ENCODE assay signal across 28 mouse cellular contexts in the genomic region with DNA sequence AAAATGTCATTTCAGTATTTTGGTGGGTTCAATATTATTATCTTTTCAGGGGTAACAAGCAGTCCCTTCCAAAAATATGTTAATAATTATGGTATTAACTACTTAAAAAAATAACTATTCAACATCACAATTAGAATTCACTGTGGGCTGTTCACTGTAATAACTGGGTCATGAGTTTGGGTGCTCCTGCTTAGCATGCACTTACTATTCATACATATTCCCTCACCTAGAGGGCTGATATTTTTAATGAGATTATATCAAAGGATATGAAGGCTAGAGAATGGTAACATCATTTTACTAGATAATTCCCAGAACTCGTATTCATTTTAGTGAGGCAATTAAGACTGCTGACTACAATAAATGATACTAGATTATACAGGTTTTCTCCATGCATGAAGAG.
DNase-seq lines count a peak whose midpoint lies in the region; ATAC-seq and TF ChIP-seq lines count a peak whose summit lies in the region.
"Had no signal": no experiment of that assay in that cellular context is flagged by ENCODE, and none has a peak within 500 bp of the region (broad histone marks: within the 10 kb centered on the region; RNA-seq: fewer than 3 reads in every experiment).

No protein-coding gene starts in this region.

- H3K36me3 ChIP-seq in midbrain, embryonic 12.5 days = no peaks in the 10 kb centered on the region
- no peaks in the 10 kb centered on the region for H3K36me3 ChIP-seq in midbrain, embryonic 11.5 days (ENCODE audit: control insufficient read depth, insufficient read depth, low read length)
- no peaks in the 10 kb centered on the region for H3K36me3 ChIP-seq in midbrain, embryonic 15.5 days (replicated peaks)
- H3K36me3 ChIP-seq in midbrain, embryonic 13.5 days = no peaks in the 10 kb centered on the region
- H3K36me3 ChIP-seq in midbrain, postnatal 0 days (ENCODE audit: insufficient read depth, low read length) = no peaks in the 10 kb centered on the region
- H3K36me3 ChIP-seq in forebrain, embryonic 10.5 days (replicated peaks) = no peaks in the 10 kb centered on the region
- H3K36me3 ChIP-seq: embryonic facial prominence, embryonic 13.5 days; embryonic facial prominence, embryonic 15.5 days; forebrain, embryonic 15.5 days; G1E had no signal

- H3K4me1 ChIP-seq in midbrain, embryonic 12.5 days = no peaks in the 10 kb centered on the region
- H3K4me1 ChIP-seq in midbrain, embryonic 11.5 days (ENCODE audit: control insufficient read depth, insufficient read depth, low read length) = no peaks in the 10 kb centered on the region
- H3K4me1 ChIP-seq in midbrain, embryonic 15.5 days = no peaks in the 10 kb centered on the region
- no peaks in the 10 kb centered on the region for H3K4me1 ChIP-seq in midbrain, embryonic 13.5 days (replicated peaks)
- H3K4me1 ChIP-seq in midbrain, postnatal 0 days (ENCODE audit: insufficient read depth, low read length) = no peaks in the 10 kb centered on the region
- H3K4me1 ChIP-seq in forebrain, embryonic 10.5 days = no peaks in the 10 kb centered on the region
- H3K4me1 ChIP-seq: embryonic facial prominence, embryonic 13.5 days; embryonic facial prominence, embryonic 15.5 days; forebrain, embryonic 13.5 days; forebrain, embryonic 15.5 days had no signal

- no peak for TF ChIP-seq CTCF in midbrain, postnatal 0 days (IDR thresholded peaks at IDR 0.05)

- H3K27me3 ChIP-seq in midbrain, embryonic 12.5 days = no peaks in the 10 kb centered on the region
- no peaks in the 10 kb centered on the region for H3K27me3 ChIP-seq in midbrain, embryonic 11.5 days (ENCODE audit: control insufficient read depth, insufficient read depth, low read length)
- no peaks in the 10 kb centered on the region for H3K27me3 ChIP-seq in midbrain, embryonic 15.5 days (replicated peaks)
- no peaks in the 10 kb centered on the region for H3K27me3 ChIP-seq in midbrain, embryonic 13.5 days
- H3K27me3 ChIP-seq in midbrain, postnatal 0 days (ENCODE audit: insufficient read depth, low read length) = no peaks in the 10 kb centered on the region
- no peaks in the 10 kb centered on the region for H3K27me3 ChIP-seq in forebrain, embryonic 10.5 days (ENCODE audit: poor library complexity, severe bottlenecking)
- H3K27me3 ChIP-seq: CH12.LX; embryonic facial prominence, embryonic 13.5 days; embryonic facial prominence, embryonic 15.5 days; forebrain, embryonic 13.5 days; forebrain, embryonic 15.5 days; Patski had no signal

- no peak overlapping the region for H3K4me3 ChIP-seq in midbrain, embryonic 12.5 days
- no peak overlapping the region for H3K4me3 ChIP-seq in midbrain, embryonic 11.5 days (ENCODE audit: low read depth, low read length)
- H3K4me3 ChIP-seq in midbrain, embryonic 15.5 days = no peak overlapping the region
- H3K4me3 ChIP-seq in midbrain, embryonic 13.5 days (replicated peaks) = no peak overlapping the region
- no peak overlapping the region for H3K4me3 ChIP-seq in midbrain, postnatal 0 days (ENCODE audit: low read depth, low read length)
- no peak overlapping the region for H3K4me3 ChIP-seq in forebrain, embryonic 10.5 days
- H3K4me3 ChIP-seq: embryonic facial prominence, embryonic 13.5 days; embryonic facial prominence, embryonic 15.5 days; erythroblast, embryonic 14.5 days; forebrain, embryonic 13.5 days; forebrain, embryonic 15.5 days had no signal

- H3K9ac ChIP-seq in midbrain, embryonic 12.5 days (replicated peaks) = no peak overlapping the region
- no peak overlapping the region for H3K9ac ChIP-seq in midbrain, embryonic 11.5 days (ENCODE audit: low read length)
- H3K9ac ChIP-seq in midbrain, embryonic 15.5 days = no peak overlapping the region
- H3K9ac ChIP-seq in midbrain, embryonic 13.5 days (replicated peaks) = no peak overlapping the region
- H3K9ac ChIP-seq in midbrain, postnatal 0 days (replicated peaks; ENCODE audit: low read length, poor library complexity, severe bottlenecking) = no peak overlapping the region
- H3K9ac ChIP-seq: embryonic facial prominence, embryonic 13.5 days; embryonic facial prominence, embryonic 15.5 days; forebrain, embryonic 13.5 days; forebrain, embryonic 15.5 days; forebrain, postnatal 0 days had no signal

- no peak for DNase-seq in midbrain, embryonic 11.5 days (ENCODE audit: low spot score, missing footprints)
- no peak for DNase-seq in midbrain, postnatal 0 days (ENCODE audit: low spot score)
- DNase-seq in forebrain, embryonic 10.5 days (ENCODE audit: extremely low spot score, low spot score) = no peak
- DNase-seq: adrenal gland, adult 8-10 months; adrenal gland, postnatal 14 days; adrenal gland, postnatal 36 days; B cell, adult 2 months; cerebellum, adult 11 months; cerebellum, adult 18-20 months; cerebellum, adult 8-10 months; cerebellum, adult 9-11 months; cerebellum, postnatal 14 days; cerebellum, postnatal 36 days; embryo, embryonic 11 days; forebrain, postnatal 0 days had no signal

- no peaks in the 10 kb centered on the region for H3K9me3 ChIP-seq in midbrain, embryonic 12.5 days
- no peaks in the 10 kb centered on the region for H3K9me3 ChIP-seq in midbrain, embryonic 11.5 days (ENCODE audit: control insufficient read depth, low read length)
- no peaks in the 10 kb centered on the region for H3K9me3 ChIP-seq in midbrain, embryonic 15.5 days
- no peaks in the 10 kb centered on the region for H3K9me3 ChIP-seq in midbrain, embryonic 13.5 days
- no peaks in the 10 kb centered on the region for H3K9me3 ChIP-seq in midbrain, postnatal 0 days (ENCODE audit: low read length)
- H3K9me3 ChIP-seq in forebrain, embryonic 10.5 days = no peaks in the 10 kb centered on the region
- H3K9me3 ChIP-seq: embryonic facial prominence, embryonic 13.5 days; embryonic facial prominence, embryonic 15.5 days; forebrain, embryonic 13.5 days; forebrain, embryonic 15.5 days; G1E had no signal

- WGBS in midbrain, embryonic 12.5 days = 82% methylated on average over 1 of the region's 1 CpGs
- 83% methylated on average over 1 of the region's 1 CpGs for WGBS in midbrain, embryonic 11.5 days
- WGBS in midbrain, embryonic 15.5 days = 58% methylated on average over 1 of the region's 1 CpGs
- WGBS in midbrain, embryonic 13.5 days = 74% methylated on average over 1 of the region's 1 CpGs
- 63% methylated on average over 1 of the region's 1 CpGs for WGBS in midbrain, postnatal 0 days
- 94% methylated on average over 1 of the region's 1 CpGs for WGBS in forebrain, embryonic 10.5 days

- H3K4me2 ChIP-seq in midbrain, embryonic 12.5 days (replicated peaks) = no peak overlapping the region
- no peak overlapping the region for H3K4me2 ChIP-seq in midbrain, embryonic 11.5 days
- H3K4me2 ChIP-seq in midbrain, embryonic 15.5 days = no peak overlapping the region
- no peak overlapping the region for H3K4me2 ChIP-seq in midbrain, embryonic 13.5 days (replicated peaks)
- no peak overlapping the region for H3K4me2 ChIP-seq in midbrain, postnatal 0 days (ENCODE audit: low read depth, low read length, poor library complexity, severe bottlenecking)
- H3K4me2 ChIP-seq: embryonic facial prominence, embryonic 13.5 days; embryonic facial prominence, embryonic 15.5 days; forebrain, embryonic 13.5 days; forebrain, embryonic 15.5 days had no signal

- H3K27ac ChIP-seq in midbrain, embryonic 12.5 days (replicated peaks) = no peak overlapping the region
- H3K27ac ChIP-seq in midbrain, embryonic 11.5 days (ENCODE audit: low read depth, low read length) = no peak overlapping the region
- H3K27ac ChIP-seq in midbrain, embryonic 15.5 days = no peak overlapping the region
- no peak overlapping the region for H3K27ac ChIP-seq in midbrain, embryonic 13.5 days
- H3K27ac ChIP-seq in midbrain, postnatal 0 days (ENCODE audit: low read depth, low read length) = no peak overlapping the region
- H3K27ac ChIP-seq in forebrain, embryonic 10.5 days = no peak overlapping the region
- H3K27ac ChIP-seq: embryonic facial prominence, embryonic 13.5 days; embryonic facial prominence, embryonic 15.5 days; forebrain, embryonic 13.5 days; forebrain, embryonic 15.5 days had no signal

- ATAC-seq in midbrain, embryonic 12.5 days (ENCODE audit: low FRiP score, low read depth) = 0 out of 2 replicates have a peak, but pooled peaks have one; percentile 11
- no peak for ATAC-seq in midbrain, embryonic 11.5 days (ENCODE audit: low FRiP score)
- peak; percentile 69 for ATAC-seq in midbrain, embryonic 15.5 days (replicated peaks)
- no peak for ATAC-seq in midbrain, embryonic 13.5 days
- peak; percentile 58; the same call in 1 of the 2 replicates for ATAC-seq in midbrain, postnatal 0 days (ENCODE audit: low FRiP score)
- ATAC-seq: activated CD4-positive, CD25-positive, alpha-beta regulatory T cell, adult 4 months; CD4-positive, CD25-positive, alpha-beta regulatory T cell, adult 4 months; forebrain, embryonic 13.5 days; forebrain, embryonic 15.5 days; forebrain, postnatal 0 days; Patski had no signal

Comparison
In these comparisons a context has a peak if more than half of its experiments do, and no peak if none do; other contexts are left out.
1. ATAC-seq: peak in midbrain, embryonic 12.5 days (single experiment), midbrain, embryonic 15.5 days (single experiment) and midbrain, postnatal 0 days (single experiment); none in midbrain, embryonic 11.5 days (single experiment) and midbrain, embryonic 13.5 days (single experiment).